Comparison of ENCODE assay signal across 8 mouse cellular contexts in genomic region chr2:109278036-109278435, GRCm38 (mm10). TPM values are rescaled to one million over a fixed set of nuclear protein-coding genes. Genes with fewer than 3 reads are reported as not detected.
DNase-seq lines count a peak whose midpoint lies in the region; ATAC-seq lines count a peak whose summit lies in the region.

No protein-coding gene starts in this region.

- peak overlapping the region; percentile 59 for H3K9ac ChIP-seq in intestine, embryonic 14.5 days (ENCODE audit: low read length)

- no peaks in the 10 kb centered on the region for H3K9me3 ChIP-seq in intestine, embryonic 14.5 days (ENCODE audit: control insufficient read depth, low read length)

- H3K4me1 ChIP-seq in intestine, embryonic 14.5 days (replicated peaks; ENCODE audit: control insufficient read depth, insufficient read depth, low read length), result peaks cover 11% of the 10 kb centered on the region

- H3K36me3 ChIP-seq in intestine, embryonic 14.5 days (ENCODE audit: control insufficient read depth, insufficient read depth, low read length), result no peaks in the 10 kb centered on the region

- peak; percentile 61 to 90 for DNase-seq in adrenal gland, adult (ENCODE audit: inconsistent age in 2 of 2, low spot score in 1 of 2)
- DNase-seq in gastrocnemius, adult 8-10 months (ENCODE audit: low spot score in 2 of 2), result peak; percentile 12 to 14
- peak; percentile 88 for DNase-seq in intestine, embryonic 14.5 days (ENCODE audit: low spot score)
- peak; percentile 27 for DNase-seq in left cerebral cortex, postnatal 4 days
- DNase-seq in mesoderm, embryonic 11.5 days (ENCODE audit: low read depth, low spot score), result peak; percentile 35
- DNase-seq in skeletal muscle tissue, adult 2 months (ENCODE audit: low read depth, low spot score), result peak; percentile 27

- peak; percentile 39 for ATAC-seq in common myeloid progenitor, adult 5-6 weeks (replicated peaks; ENCODE audit: low read depth, poor library complexity, severe bottlenecking)
- ATAC-seq in intestine, embryonic 14.5 days (replicated peaks; ENCODE audit: low FRiP score, low TSS enrichment, low read depth), result no peak
- no peak for ATAC-seq in activated CD4-positive, CD25-positive, alpha-beta regulatory T cell, adult 4 months

- peak overlapping the region; percentile 60 for H3K4me3 ChIP-seq in intestine, embryonic 14.5 days (ENCODE audit: low read depth, low read length)

- H3K27ac ChIP-seq in intestine, embryonic 14.5 days (ENCODE audit: low read depth), result peak overlapping the region; percentile 29; the same call in 1 of the 2 replicates

- WGBS in intestine, embryonic 14.5 days, result under 1% methylated on average over 16 of the region's 16 CpGs

- H3K4me2 ChIP-seq in intestine, embryonic 14.5 days (ENCODE audit: low read length), result peak overlapping the region; percentile 50

- intact Hi-C loops in left cerebral cortex, postnatal 4 days (cut with DNase I), result no loop called here

- H3K27me3 ChIP-seq in intestine, embryonic 14.5 days (replicated peaks; ENCODE audit: control insufficient read depth, insufficient read depth, low read length), result no peaks in the 10 kb centered on the region

RNA-seq across cellular contexts. Expression of gene Kif18a, which starts 2.5 kb away (rescaled TPM):
- total RNA-seq in common myeloid progenitor, adult 5-6 weeks (2017), result 32.6 and 35.0 TPM in 2 replicates
- total RNA-seq in gastrocnemius, adult 8-10 months (2022), result 1 to 10 TPM in 1 of 4 experiments, under 1 TPM in 3; 0.54 to 1.2 (median 0.68) TPM
- polyA plus RNA-seq in intestine, embryonic 14.5 days (2014; fragmentation: Nextera tagmentation; extraction: Ambion mirVana), result 20.7 and 23.1 TPM in 2 replicates
- 1 to 10 TPM; 2.2 to 2.9 TPM for total RNA-seq in left cerebral cortex, postnatal 4 days (2021)
- 1 to 10 TPM; 6.2 to 8.7 TPM for polyA plus RNA-seq in activated CD4-positive, CD25-positive, alpha-beta regulatory T cell, adult 4 months (2017; shearing (Covaris generic))

RNA-seq across cellular contexts. Expression of gene Mettl15, which starts 2.5 kb away (rescaled TPM):
- 9.3 and 15.2 TPM in 2 replicates for total RNA-seq in common myeloid progenitor, adult 5-6 weeks (2017)
- total RNA-seq in gastrocnemius, adult 8-10 months (2022), result 1 to 10 TPM; 4.1 to 6.4 (median 5.6) TPM
- polyA plus RNA-seq in intestine, embryonic 14.5 days (2014; fragmentation: Nextera tagmentation; extraction: Ambion mirVana), result 10.6 and 14.6 TPM in 2 replicates
- total RNA-seq in left cerebral cortex, postnatal 4 days (2021), result 1 to 10 TPM; 4.6 to 5.3 TPM
- polyA plus RNA-seq in activated CD4-positive, CD25-positive, alpha-beta regulatory T cell, adult 4 months (2017; shearing (Covaris generic)), result 10 to 100 TPM; 13.3 to 18.6 TPM

Comparison
In these comparisons a context has a peak if more than half of its experiments do, and no peak if none do; other contexts are left out.
1. DNase-seq: peak in every context shown above with its lines; median percentile 88 in intestine, embryonic 14.5 days; 76 in adrenal gland, adult; 35 in mesoderm, embryonic 11.5 days; 27 in left cerebral cortex, postnatal 4 days; 27 in skeletal muscle tissue, adult 2 months; 13 in gastrocnemius, adult 8-10 months.